Comparison of ENCODE assay signal across 12 mouse cellular contexts in genomic region chr13:99409216-99409615, GRCm38 (mm10).
"Had no signal": no experiment of that assay in that cellular context is flagged by ENCODE, and none has a peak within 500 bp of the region (broad histone marks: within the 10 kb centered on the region; RNA-seq: fewer than 3 reads in every experiment).

No protein-coding gene starts in this region.

- H3K4me1 ChIP-seq: liver, embryonic 13.5 days had no signal

- H3K4me2 ChIP-seq: liver, embryonic 13.5 days; neural tube, embryonic 13.5 days had no signal

- DNase-seq: kidney, adult 11 months; kidney, adult 9 months; kidney, postnatal 10 days; kidney, postnatal 4 days; liver; liver, embryonic 13.5 days; liver, postnatal 0 days; midbrain, embryonic 14.5 days; retina, postnatal 1 day; thymus, postnatal 36 days had no signal

- H3K9me3 ChIP-seq: liver, embryonic 13.5 days; neural tube, embryonic 13.5 days had no signal

- H3K27me3 ChIP-seq: liver, embryonic 13.5 days; neural tube, embryonic 13.5 days had no signal

- H3K9ac ChIP-seq: liver, embryonic 13.5 days; liver, postnatal 0 days; neural tube, embryonic 13.5 days had no signal

- H3K4me3 ChIP-seq: layer of hippocampus, adult 2 months; liver, embryonic 13.5 days; neural tube, embryonic 13.5 days had no signal

- H3K27ac ChIP-seq: layer of hippocampus, adult 2 months; liver, embryonic 13.5 days had no signal

- ATAC-seq: liver, postnatal 0 days had no signal
